Mouse (Mus musculus) layer of hippocampus, adult 9-10 months (tissue): ENCODE measurements at regions not wholly inside any gene's neighbourhood (a gene's known extent, or its start where the extent isn't known, plus 50 kb on each side); places are given as distances from the start of the nearest gene placed in this dataset.

Experiments
- DNase-seq: peaks from one replicate; pipeline ENCODE4 v3.0.0; 2022; ENCODE audit warnings: low spot score

DNA sequence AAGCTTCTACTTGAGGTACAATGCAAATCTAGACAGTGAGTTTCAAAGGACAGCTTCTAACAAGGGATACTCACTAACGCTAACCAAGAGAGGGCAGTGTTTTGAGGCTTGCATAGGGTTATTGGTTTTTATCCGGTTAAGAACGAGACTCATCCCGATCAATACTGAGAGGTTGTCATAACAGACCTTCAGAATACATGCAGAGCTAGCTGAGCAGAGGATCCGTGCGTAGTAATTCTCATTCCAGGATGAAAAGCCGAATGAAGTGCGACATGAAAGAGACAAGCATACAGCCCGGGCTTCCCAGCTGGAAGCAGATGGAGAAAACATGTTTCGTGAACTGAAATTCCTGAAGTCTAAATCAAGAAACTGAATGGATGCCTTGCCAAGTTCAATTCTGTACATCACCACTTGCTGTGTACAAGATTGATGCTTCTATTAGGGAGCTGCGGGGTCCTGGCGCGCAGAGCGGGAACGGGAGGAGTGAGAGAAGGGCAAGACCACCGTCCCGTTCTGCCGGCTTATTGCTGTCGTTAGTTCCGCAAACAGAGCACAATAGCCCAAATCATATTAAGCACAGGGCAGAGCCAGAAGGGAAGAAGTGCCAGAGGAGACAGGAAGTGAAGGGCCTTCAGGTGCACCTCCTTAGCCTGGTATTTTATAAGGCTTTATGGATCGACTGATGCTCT lies 65.4 kb upstream of the Tes start:
- no peak for DNase-seq

DNA sequence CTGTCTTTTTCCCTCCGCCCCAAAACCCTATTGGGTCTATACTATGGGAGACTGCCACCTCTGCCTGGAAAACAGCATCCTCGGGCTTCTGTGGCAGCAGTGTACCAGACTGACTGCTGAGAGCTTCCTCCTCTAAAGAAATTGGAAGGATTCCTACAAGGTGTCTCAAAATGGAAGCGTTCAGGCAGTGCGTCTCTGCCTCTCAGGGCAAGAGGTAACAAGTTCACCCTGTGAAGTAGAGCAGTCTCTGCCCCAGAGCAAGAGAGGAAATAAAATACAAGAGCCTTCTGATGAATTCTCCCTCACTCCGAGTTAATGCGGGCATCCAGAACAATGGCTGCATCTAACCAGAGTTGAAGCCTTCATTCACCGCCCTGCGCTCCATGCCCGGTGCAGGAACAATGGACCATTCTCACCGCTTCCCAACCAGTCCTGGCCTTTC lies 69.4 kb upstream of the Tes start:
- no peak for DNase-seq

DNA sequence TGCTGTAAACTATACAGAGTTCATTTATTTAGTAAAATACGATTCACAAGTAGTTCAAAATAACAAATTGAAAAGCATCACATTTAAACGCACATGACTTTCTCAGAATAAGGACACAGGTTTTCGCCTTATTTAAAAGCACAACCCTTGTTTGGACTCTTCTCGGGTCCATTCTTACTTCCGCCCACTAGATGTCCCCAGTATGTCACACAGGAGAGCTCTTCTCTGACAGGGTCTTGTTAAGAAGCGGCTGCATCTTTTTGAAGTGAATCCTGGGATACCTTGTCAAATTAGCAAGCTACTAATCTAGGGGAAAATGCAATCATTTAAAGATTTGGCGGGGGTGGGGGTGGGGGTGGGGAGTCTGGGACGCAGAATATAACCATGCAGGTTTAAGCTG lies 70.2 kb upstream of the Tes start:
- DNase-seq, result no peak

DNA sequence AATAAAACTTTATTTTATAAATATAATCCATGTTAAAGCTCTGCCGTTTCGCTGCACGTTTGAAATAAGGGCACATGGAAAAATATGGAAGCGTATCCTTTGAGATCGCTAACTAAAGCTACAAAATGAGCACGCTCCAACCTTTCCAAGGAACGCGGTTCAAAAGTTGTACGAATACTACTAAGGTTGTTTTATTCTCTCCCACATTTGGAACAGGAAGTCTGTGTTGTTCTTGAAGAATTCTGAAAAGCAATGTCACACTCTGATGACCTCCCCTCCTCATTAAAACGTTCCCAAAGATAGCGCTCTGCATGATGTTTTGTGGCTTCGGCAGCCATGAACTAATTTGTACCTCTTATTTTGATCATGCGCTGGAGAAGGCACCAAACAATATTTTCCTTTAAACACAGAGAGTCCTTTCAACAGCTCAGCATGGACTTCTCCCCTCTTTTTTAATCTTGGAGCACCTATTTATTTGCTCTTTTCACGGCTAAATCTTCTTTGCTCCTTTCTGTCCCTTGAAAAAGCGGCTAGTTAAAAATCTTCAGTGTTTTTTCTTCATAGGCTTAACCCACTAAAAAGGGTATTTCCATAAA lies 72.9 kb upstream of the Tes start:
- DNase-seq, result no peak

DNA sequence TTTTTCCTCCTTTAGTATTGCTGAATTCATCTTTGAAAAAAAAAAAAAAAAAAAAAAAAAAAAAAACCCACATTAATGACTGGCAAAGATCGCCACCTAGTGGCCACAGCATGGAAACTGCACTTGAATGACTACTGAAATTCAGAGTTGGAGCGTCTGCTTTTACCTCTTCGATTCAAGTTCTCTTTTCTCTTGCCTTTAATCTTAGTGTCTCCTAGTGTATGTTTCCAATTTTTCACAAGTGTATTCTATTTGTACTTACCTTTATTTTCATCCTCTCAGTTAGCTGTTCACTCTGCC lies 79.9 kb upstream of the Tfec start:
- DNase-seq, result peak; percentile 31

DNA sequence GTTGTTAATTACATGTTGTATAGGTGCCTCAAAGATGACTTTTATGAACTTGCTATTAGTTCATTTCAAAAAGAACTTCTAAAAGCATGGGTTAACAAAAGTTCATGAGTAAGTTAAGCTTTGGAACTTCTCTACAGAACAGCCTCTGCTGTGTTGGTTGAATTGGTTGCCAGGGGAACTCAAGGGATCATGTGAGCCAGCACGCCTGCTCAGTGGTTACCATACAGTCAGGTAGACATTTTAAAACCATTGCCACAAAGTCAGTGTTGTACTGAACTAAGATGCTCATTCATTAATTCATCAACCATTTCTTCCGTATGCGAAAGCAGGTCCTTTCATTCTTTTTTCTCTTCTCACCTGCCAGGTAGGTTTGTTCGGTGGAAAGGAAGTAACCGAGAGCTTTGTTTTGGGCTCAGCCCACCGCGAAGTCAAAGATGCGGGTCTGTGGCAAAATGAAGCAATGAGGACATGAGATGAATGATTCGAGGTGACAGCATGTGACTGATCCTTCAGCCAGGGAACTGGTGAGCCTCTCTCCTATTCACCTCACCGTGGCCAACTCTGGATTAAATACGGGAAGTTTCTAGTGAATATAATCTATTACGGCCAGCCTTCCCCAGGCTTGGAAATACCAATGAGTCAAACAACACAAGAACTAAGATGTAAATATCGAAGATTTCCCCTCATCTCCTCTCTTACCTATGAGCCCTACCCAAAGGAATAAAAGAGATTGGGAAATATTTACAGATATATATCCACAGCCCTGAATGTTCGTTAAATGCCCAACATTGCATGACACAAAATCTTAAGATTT lies 79.4 kb upstream of the Tfec start:
- no peak for DNase-seq

DNA sequence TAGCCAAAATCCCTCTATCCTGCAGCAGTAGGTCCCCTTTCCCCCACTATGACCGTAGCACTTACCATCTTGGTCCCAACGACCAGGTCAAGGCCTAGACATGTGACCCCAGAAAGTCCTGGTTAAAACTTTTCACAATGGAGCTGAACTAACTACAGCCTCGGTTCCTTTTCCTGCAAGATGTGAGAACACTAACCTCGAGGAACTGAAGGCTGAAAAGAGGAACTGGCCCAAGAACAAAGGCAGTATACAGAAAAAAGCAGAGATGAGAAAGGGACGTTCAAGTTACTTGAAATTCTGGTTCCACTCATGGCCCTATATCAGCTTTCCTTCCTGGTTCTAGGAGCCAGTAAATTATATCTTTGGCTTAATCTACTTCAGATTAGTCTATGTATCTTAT lies 67.4 kb upstream of the Tfec start:
- no peak for DNase-seq

DNA sequence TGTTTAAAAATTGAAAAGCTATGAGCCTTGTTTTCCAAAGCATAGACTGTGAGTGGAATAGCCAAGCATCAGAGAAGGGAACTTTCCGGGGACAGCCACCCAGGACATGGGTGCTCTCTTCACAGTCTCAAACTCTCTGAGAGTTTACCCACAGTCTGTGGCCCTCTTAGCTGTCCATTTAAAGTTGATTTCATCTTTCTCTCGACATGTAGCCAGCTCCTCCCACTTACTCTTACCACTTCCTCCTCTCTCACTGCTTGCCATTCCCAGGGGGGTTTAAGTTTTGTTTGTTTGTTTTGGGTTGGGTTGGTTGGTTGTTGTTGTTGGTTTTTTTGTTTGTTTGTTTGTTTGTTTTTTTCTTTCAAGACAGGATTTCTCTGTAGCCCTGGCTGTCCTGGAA lies 66.1 kb upstream of the Tfec start:
- DNase-seq, result no peak

DNA sequence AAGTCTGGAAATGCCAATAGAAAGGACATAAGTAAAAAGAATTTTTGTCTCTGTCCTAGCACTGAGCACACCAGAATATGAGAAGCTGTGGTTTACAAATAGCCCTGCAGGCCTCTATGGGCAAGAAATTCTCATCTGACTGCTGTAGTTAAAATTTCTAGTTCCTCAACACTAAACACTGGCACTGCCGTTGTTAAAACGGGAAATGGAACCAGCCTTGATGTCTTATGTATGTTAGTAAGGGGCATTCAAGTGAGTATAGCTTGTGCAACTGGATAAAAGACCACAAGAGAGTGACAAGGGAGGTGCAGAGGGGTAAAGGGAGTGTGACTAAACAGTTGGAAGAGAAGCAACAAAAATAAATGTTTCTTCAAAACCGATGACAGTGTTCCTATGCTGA lies 65.7 kb upstream of the Tfec start:
- DNase-seq, result no peak

DNA sequence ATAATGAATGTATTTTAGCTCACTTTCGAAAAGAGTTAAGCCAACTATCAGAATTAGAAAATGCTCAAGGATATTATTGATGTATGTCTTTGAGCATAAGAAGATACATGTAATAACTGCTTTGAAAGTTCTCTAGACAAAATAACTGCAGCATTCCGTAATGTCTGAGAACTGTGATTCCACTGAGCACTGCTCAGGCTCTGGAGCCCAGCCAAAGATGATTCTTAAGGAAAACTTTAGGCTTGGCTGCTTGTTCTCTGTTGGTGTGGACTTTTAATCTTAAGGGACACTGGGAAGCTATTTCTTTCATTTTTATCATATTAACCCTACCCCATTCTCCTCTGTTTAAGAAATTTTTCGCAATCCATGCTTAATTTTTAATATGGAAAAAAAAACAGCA lies 59.9 kb upstream of the Tfec start:
- DNase-seq, result no peak

DNA sequence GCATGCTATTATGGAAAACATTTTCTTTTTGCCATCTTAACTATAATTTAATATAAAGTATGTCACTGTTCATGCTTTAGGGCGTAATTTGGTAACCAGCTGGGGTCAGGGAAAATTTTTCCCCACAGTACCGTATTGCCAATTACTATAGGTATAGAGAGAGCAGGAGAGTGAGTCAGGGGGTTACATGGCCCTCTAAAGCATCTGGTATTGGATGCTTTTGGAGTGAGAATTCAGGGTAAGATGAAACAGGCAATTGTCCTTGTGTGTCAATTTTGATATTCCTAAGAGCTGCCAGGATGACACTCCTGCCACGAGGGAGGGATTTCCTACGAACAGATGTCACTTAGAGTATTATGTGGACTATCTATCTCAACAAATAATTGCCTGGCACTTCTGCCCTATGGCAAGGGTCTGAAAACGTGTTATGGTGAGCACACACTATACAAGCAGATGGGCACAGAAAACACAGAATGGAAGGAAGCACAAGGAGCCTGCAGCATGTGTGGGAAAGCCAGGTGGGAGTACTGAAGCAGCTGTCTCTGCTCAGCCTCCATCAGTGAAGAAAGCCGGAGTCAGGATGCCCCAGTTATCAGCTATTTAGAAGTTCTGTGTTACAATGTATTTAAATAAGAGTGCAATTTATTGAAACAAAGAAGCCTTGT lies 58.7 kb upstream of the Tfec start:
- DNase-seq, result no peak
